Mouse (Mus musculus): ENCODE results near the gene Chp2.
"Not testable (repeated sequence)": the region's sequence is repeated elsewhere in the genome, so short reads cannot be mapped to it uniquely, and the experiment has no call there.

Gene Chp2

GRCm38 (mm10) chr7:122242744-122243143 is 23.4 kb downstream of the Chp2 start:
- not testable (repeated sequence) for DNase-seq (ENCODE audit: low spot score)

GRCm38 (mm10) chr7:122244166-122244565 is 24.9 kb downstream of the Chp2 start:
- DNase-seq (ENCODE audit: low spot score): no peak

GRCm38 (mm10) chr7:122244584-122244983 is 25.3 kb downstream of the Chp2 start:
- no peak for DNase-seq (ENCODE audit: low spot score)

GRCm38 (mm10) chr7:122245976-122246375 is 26.7 kb downstream of the Chp2 start:
- no peak for DNase-seq (ENCODE audit: low spot score)

GRCm38 (mm10) chr7:122247254-122247864 is 28.1 kb downstream of the Chp2 start:
- no peak for DNase-seq (ENCODE audit: low spot score)

GRCm38 (mm10) chr7:122249321-122249821 is 30.1 kb downstream of the Chp2 start:
- no peak for DNase-seq (ENCODE audit: low spot score)

- DNase-seq (ENCODE audit: low spot score): peak; percentile 86
Measured at GRCm38 (mm10) chr7:122251197-122252011, 32.1 kb downstream of the Chp2 start.

- DNase-seq (ENCODE audit: low spot score): no peak
Measured at GRCm38 (mm10) chr7:122256722-122257121, 37.4 kb downstream of the Chp2 start.

GRCm38 (mm10) chr7:122258521-122258920 is 39.2 kb downstream of the Chp2 start:
- no peak for DNase-seq (ENCODE audit: low spot score)

- no peak for DNase-seq (ENCODE audit: low spot score)
Measured at GRCm38 (mm10) chr7:122260055-122260602, 40.8 kb downstream of the Chp2 start.

- no peak for DNase-seq (ENCODE audit: low spot score)
Measured at GRCm38 (mm10) chr7:122268983-122269486, 49.7 kb downstream of the Chp2 start.

GRCm38 (mm10) chr7:122272334-122272733 is 53.0 kb downstream of the Chp2 start:
- no peak for DNase-seq (ENCODE audit: low spot score)

Data from retina, embryonic 14.5 days (tissue).